ENCODE assay signal across 24 mouse cellular contexts in the genomic region with DNA sequence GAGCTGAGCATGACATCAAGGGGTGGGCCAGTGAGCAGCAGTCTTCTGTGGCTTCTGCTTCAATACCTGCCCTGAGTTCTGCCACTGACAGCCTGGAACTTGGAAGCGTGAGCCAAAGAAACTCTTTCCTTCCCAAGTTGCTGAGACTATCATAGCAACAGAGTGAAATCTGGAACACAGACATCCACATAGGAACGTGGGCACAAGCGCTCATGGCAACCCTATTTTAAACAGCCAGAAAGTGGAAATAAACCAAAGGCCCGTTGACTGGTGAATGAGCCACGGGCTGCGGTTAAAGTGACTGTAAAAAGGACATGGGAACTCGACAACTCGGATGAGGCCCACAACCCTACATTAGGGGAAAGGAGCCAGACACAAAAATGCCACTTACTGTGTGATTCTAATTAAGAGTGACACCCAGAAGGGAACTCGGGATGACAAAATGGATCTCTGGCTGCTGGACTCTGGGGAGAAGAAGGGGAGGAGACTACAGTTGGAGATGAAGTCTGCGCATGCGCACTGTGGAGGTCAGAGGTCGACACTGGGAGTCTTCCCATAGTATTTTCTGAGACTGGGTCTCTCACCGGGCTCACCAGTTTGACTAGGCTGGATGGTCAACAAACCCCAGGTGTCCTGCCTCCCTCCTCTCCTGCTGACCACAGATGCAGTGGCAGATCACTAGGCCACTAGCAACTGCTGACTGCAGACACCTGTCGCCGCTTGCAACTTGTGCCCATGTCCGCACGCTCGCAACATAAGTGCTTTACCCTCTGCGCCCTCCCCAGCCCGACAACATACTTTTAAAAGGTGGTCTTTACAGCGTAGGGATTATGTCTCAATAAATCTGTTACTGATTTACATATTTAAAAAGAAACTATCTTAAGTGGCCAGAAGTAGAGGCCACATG. TPM values are rescaled to one million over a fixed set of nuclear protein-coding genes. Genes with fewer than 3 reads are reported as not detected.
A peak's percentile ranks its signal among the peaks of the same experiment; 100 is the strongest.
DNase-seq lines count a peak whose midpoint lies in the region; TF ChIP-seq lines count a peak whose summit lies in the region.
"Had no signal": no experiment of that assay in that cellular context is flagged by ENCODE, and none has a peak within 500 bp of the region (broad histone marks: within the 10 kb centered on the region; RNA-seq: fewer than 3 reads in every experiment).

No protein-coding gene starts in this region.

- intact Hi-C loops in left cerebral cortex, adult 2 months (cut with DNase I): no loop called here

- TF ChIP-seq CTCF in left cerebral cortex, adult 2 months (IDR thresholded peaks at IDR 0.05): no peak

- no peak overlapping the region for H3K4me3 ChIP-seq in left cerebral cortex, adult 2 months
- H3K4me3 ChIP-seq: embryonic facial prominence, embryonic 15.5 days; heart, embryonic 15.5 days; limb, embryonic 10.5 days; midbrain, embryonic 12.5 days; stomach, embryonic 15.5 days had no signal

- DNase-seq in left cerebral cortex, adult 2 months (ENCODE audit: extremely low spot score in 1 of 2, low spot score in 2 of 2): no peak
- no peak for DNase-seq in left cerebral cortex, adult 11 months (ENCODE audit: low spot score)
- peak; percentile 66 for DNase-seq in Muller cell, postnatal 12 days (ENCODE audit: inconsistent ontology term)
- DNase-seq in brain, adult 2 months (ENCODE audit: low read depth, low spot score): peak; percentile 81
- peak; percentile 62 for DNase-seq in retina, postnatal 1 day
- no peak for DNase-seq in adrenal gland, postnatal 25 days
- DNase-seq in gastrocnemius, postnatal 25 days: no peak
- DNase-seq in thymus, postnatal 0 days (ENCODE audit: low spot score): no peak
- DNase-seq: adrenal gland, postnatal 14 days; B cell, adult 2 months; cerebellum, adult 9-10 months; heart, postnatal 36 days; kidney, adult 18-20 months; layer of hippocampus, postnatal 36 days; liver, postnatal 0 days; thymus, adult 18-20 months had no signal

- H3K27ac ChIP-seq in left cerebral cortex, adult 2 months: peak overlapping the region; percentile 67
- H3K27ac ChIP-seq: embryonic facial prominence, embryonic 15.5 days; heart, embryonic 15.5 days; hindbrain, embryonic 14.5 days; kidney, postnatal 0 days; limb, embryonic 10.5 days; macrophage; midbrain, embryonic 12.5 days; stomach, embryonic 15.5 days had no signal

RNA-seq across cellular contexts. Expression of gene Man1c1, which starts 58.8 kb away (rescaled TPM):
- total RNA-seq in left cerebral cortex, adult 2 months (2021): 10 to 100 TPM; 43.1 to 43.6 TPM
- total RNA-seq in adrenal gland, postnatal 25 days (2021): 16.7 and 22.0 TPM in 2 replicates
- 1 to 10 TPM; 4.1 to 5.1 TPM for total RNA-seq in gastrocnemius, postnatal 25 days (2021)
- polyA plus RNA-seq in thymus, postnatal 0 days (2015; fragmentation: Nextera tagmentation; extraction: Ambion mirVana): 0.91 and 1.2 TPM in 2 replicates

Comparison
In these comparisons a context has a peak if more than half of its experiments do, and no peak if none do; other contexts are left out.
1. DNase-seq: peak in Muller cell, postnatal 12 days (single experiment), brain, adult 2 months (single experiment) and retina, postnatal 1 day (single experiment); none in left cerebral cortex, adult 2 months (0 of 2), left cerebral cortex, adult 11 months (single experiment), adrenal gland, postnatal 25 days (single experiment), gastrocnemius, postnatal 25 days (single experiment) and thymus, postnatal 0 days (single experiment).